Mouse (Mus musculus) liver, embryonic 15.5 days (tissue): ENCODE data around the gene Zc3h14. TPM values are rescaled to one million over a fixed set of nuclear protein-coding genes. Genes with fewer than 3 reads are reported as not detected.

Source experiments
- ATAC-seq: fragments of 200-750 bp; cut with Nextera tagmentation; 2 replicates; pipeline ENCODE4 v1.8.0; 2017; ENCODE audit warnings: moderate number of reproducible peaks, mild to moderate bottlenecking, moderate library complexity; ENCODE audit not compliant: insufficient read depth
- H3K27ac ChIP-seq: fragments of 300-500 bp; sonication (generic); replicated peaks from 2 replicates; pipeline ENCODE4 v1.5.1; 2015; ENCODE audit warnings: mild to moderate bottlenecking, inconsistent platforms
- H3K27me3 ChIP-seq: fragments of 300-500 bp; sonication (generic); 2 replicates; pipeline ENCODE4 v1.6.1; 2015; ENCODE audit warnings: mild to moderate bottlenecking, inconsistent platforms
- H3K36me3 ChIP-seq: fragments of 300-500 bp; sonication (generic); replicated peaks from 2 replicates; pipeline ENCODE4 v1.6.1; 2015; ENCODE audit warnings: moderate library complexity, mild to moderate bottlenecking, inconsistent platforms
- H3K4me1 ChIP-seq: fragments of 300-500 bp; sonication (generic); replicated peaks from 2 replicates; pipeline ENCODE4 v1.6.1; 2015; ENCODE audit warnings: inconsistent platforms
- H3K4me2 ChIP-seq: fragments of 300-500 bp; sonication (generic); 2 replicates; pipeline ENCODE4 v1.6.1; 2015; ENCODE audit warnings: moderate library complexity, mild to moderate bottlenecking, inconsistent platforms
- H3K4me3 ChIP-seq: fragments of 300-500 bp; sonication (generic); replicated peaks from 2 replicates; pipeline ENCODE4 v1.5.1; 2015; ENCODE audit warnings: mild to moderate bottlenecking, inconsistent platforms
- H3K9ac ChIP-seq: fragments of 300-500 bp; sonication (generic); 2 replicates; pipeline ENCODE4 v1.6.1; 2015; ENCODE audit warnings: moderate library complexity, mild to moderate bottlenecking, inconsistent platforms
- H3K9me3 ChIP-seq: fragments of 300-500 bp; sonication (generic); replicated peaks from 2 replicates; pipeline ENCODE4 v1.6.1; 2016; ENCODE audit warnings: inconsistent platforms
- WGBS: fragments of 180-500 bp; shearing (Covaris S2); methylation state at CpG from one replicate; pipeline ENCODE4 v1.1.7; 2015; ENCODE audit warnings: mixed read lengths; ENCODE audit not compliant: insufficient replicate concordance; 5-methylcytosine and 5-hydroxymethylcytosine counted together
- polyA plus RNA-seq: library from polyadenylated mRNA; unstranded; fragments of >200 nt; fragmentation: Nextera tagmentation; extraction: Ambion mirVana; gene quantifications from 2 replicates; pipeline ENCODE4 v1.2.1, GENCODE M21; 2015

Gene Zc3h14
- polyA plus RNA-seq, 1 experiment from 2014 or later = 33.2 TPM

DNA sequence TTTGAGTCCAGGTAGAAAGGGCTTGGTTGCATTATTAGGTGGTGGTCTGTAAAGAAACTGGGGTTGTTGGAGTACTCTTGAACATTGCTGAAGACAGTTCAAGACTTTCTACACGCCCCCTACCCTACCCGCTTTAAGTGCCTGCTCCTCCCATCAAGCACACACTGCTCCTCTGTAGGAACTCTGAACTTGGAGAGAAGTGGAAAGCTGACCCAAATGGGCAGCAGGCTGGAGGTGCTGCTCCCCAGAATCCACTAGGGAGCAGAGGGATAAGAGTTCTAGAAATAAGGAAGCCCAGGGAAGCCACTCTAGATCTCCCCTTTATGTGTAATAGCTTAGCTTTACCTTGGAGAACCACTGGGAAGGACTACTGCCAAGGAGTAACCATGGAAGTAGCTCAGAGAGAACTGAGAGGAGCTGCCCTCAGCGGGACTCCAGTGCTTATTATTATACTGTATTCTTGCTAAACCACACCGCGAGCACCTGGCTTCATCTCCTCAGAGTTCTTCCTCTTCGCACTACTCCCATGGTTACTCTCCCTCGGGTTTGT is 8.9 kb upstream of the Zc3h14 start:
- no peak for ATAC-seq
- Histone ChIP-seq H3K36me3 (no peaks in the 10 kb centered on the region), H3K4me1 (peaks cover 29% of the 10 kb centered on the region), H3K4me2 (peak overlapping the region; percentile 67), H3K27me3 (peaks cover 74% of the 10 kb centered on the region), H3K4me3 (peak overlapping the region; percentile 60), H3K9me3 (no peaks in the 10 kb centered on the region), H3K27ac (0 out of 2 replicates have a peak overlapping the region, but pooled peaks have one; percentile 24), H3K9ac (no peak overlapping the region)
- 16% methylated on average over 7 of the region's 7 CpGs for WGBS

DNA sequence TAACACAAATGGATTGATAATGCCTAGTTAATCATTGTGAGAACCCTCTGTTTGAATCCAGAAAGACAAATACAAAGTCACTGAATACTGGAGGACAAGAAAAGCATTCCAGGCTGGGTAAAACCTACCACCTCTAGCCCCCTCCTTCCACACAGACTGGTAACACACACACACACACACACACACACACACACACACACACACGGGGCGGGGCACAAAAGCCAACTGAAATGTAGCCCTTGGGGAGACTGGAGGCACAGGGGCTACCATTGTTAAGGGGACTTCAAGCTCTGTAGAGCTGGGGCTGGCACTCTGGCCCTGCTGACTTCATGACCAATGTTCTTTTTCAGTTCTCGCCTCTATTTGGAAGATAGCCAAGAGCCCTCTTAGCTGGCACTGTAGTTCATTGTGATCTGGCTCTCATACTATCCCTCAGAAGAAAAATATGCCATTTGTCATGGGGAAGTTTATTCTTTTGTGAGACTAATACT is 5.7 kb upstream of the Zc3h14 start:
- Histone ChIP-seq H3K4me2 (no peak overlapping the region), H3K27ac (peak overlapping the region; percentile 55; the same call in 1 of the 2 replicates), H3K36me3 (no peaks in the 10 kb centered on the region), H3K4me3 (no peak overlapping the region), H3K4me1 (peaks cover 12% of the 10 kb centered on the region), H3K9ac (no peak overlapping the region), H3K27me3 (peaks cover 65% of the 10 kb centered on the region), H3K9me3 (no peaks in the 10 kb centered on the region)
- WGBS = 38% methylated on average over 3 of the region's 3 CpGs
- ATAC-seq = no peak

GRCm38 (mm10) chr12:98745626-98746025 is 1.1 kb upstream of the Zc3h14 start:
- Histone ChIP-seq H3K9ac (no peak overlapping the region), H3K4me3 (no peak overlapping the region), H3K36me3 (0 out of 2 replicates have a peak, but pooled peaks cover 3% of the 10 kb centered on the region), H3K4me1 (peaks cover 23% of the 10 kb centered on the region), H3K9me3 (no peaks in the 10 kb centered on the region), H3K27ac (no peak overlapping the region), H3K27me3 (peaks cover 22% of the 10 kb centered on the region), H3K4me2 (no peak overlapping the region)
- 65% methylated on average over 4 of the region's 4 CpGs for WGBS
- ATAC-seq = no peak

GRCm38 (mm10) chr12:98746131-98746530 is 633 bp upstream of the Zc3h14 start:
- ATAC-seq = peak; percentile 58
- Histone ChIP-seq H3K4me1 (peaks cover 23% of the 10 kb centered on the region), H3K27me3 (peaks cover 17% of the 10 kb centered on the region), H3K9ac (no peak overlapping the region), H3K9me3 (no peaks in the 10 kb centered on the region), H3K36me3 (peaks cover 6% of the 10 kb centered on the region; the same call in 1 of the 2 replicates), H3K4me3 (peak overlapping the region; percentile 91), H3K4me2 (peak overlapping the region; percentile 79), H3K27ac (peak overlapping the region; percentile 90; the same call in 1 of the 2 replicates)
- WGBS = 18% methylated on average over 2 of the region's 2 CpGs

- peaks cover 14% of the 10 kb centered on the region; the same call in 1 of the 2 replicates for H3K36me3 ChIP-seq
- H3K4me1 ChIP-seq = peaks cover 23% of the 10 kb centered on the region
- peaks cover 13% of the 10 kb centered on the region for H3K27me3 ChIP-seq
- H3K9ac ChIP-seq = peak overlapping the region; percentile 85
- H3K4me2 ChIP-seq = peak overlapping the region; percentile 79
- no peaks in the 10 kb centered on the region for H3K9me3 ChIP-seq
- H3K27ac ChIP-seq = peak overlapping the region; percentile 90
- H3K4me3 ChIP-seq = peak overlapping the region; percentile 91
- WGBS = 0% methylated on average over 14 of the region's 14 CpGs
- ATAC-seq = 0 out of 2 replicates have a peak, but pooled peaks have one; percentile 19
Observed at GRCm38 (mm10) chr12:98747380-98747753, 603 bp downstream of the Zc3h14 start.

- Histone ChIP-seq H3K27me3 (no peaks in the 10 kb centered on the region), H3K4me2 (no peak overlapping the region), H3K4me3 (no peak overlapping the region), H3K4me1 (no peaks in the 10 kb centered on the region), H3K27ac (no peak overlapping the region), H3K9me3 (no peaks in the 10 kb centered on the region), H3K36me3 (peaks cover 76% of the 10 kb centered on the region), H3K9ac (no peak overlapping the region)
- no peak for ATAC-seq
- WGBS = 76% methylated on average over 6 of the region's 6 CpGs
Observed at GRCm38 (mm10) chr12:98757636-98758035, 10.9 kb downstream of the Zc3h14 start.

DNA sequence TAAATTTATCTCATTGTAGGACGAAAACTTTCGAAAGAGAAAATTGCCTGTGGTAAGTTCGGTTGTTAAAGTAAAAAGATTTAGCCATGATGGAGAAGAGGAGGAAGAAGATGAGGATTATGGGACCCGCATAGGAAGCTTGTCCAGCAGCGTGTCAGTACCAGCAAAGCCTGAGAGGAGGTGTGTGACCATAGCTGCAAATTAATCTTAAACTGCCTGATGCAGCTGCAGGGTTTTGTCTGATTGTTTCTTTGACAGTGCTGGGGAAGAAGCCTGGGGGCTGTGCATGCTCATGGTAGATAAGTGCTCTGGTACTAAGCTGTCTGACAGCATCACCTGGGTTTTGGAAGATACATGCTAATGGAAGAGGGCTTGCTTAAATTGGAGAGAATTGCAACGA is 12.9 kb downstream of the Zc3h14 start:
- no peak overlapping the region for H3K9ac ChIP-seq
- H3K27me3 ChIP-seq = no peaks in the 10 kb centered on the region
- no peak overlapping the region for H3K27ac ChIP-seq
- H3K4me1 ChIP-seq = no peaks in the 10 kb centered on the region
- no peak for ATAC-seq
- 71% methylated on average over 6 of the region's 6 CpGs for WGBS
- no peaks in the 10 kb centered on the region for H3K9me3 ChIP-seq
- H3K4me3 ChIP-seq = no peak overlapping the region
- H3K4me2 ChIP-seq = no peak overlapping the region
- H3K36me3 ChIP-seq = peaks cover 83% of the 10 kb centered on the region

DNA sequence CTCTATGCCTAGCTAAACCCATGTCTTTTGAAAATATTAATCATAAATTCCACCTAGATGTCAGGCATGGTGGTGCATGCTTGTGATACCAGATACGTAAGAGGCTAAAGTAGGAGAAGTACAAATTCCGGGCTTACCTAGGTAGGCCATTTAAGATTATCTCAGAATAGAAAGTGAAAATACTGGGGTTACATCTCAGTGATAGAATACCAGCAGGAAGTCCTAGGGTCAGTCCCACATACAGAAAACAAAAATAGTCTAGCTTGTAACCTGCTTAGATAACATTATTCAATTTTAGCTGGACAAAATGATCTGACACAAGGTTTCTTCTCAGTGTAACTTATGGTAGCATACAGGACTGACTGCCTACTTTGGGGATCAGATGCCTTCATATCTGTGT is 19.5 kb downstream of the Zc3h14 start:
- H3K9ac ChIP-seq = no peak overlapping the region
- H3K36me3 ChIP-seq = peaks cover 74% of the 10 kb centered on the region
- H3K4me1 ChIP-seq = no peaks in the 10 kb centered on the region
- H3K4me3 ChIP-seq = no peak overlapping the region
- ATAC-seq = no peak
- WGBS = 82% methylated on average over 2 of the region's 2 CpGs
- H3K9me3 ChIP-seq = no peaks in the 10 kb centered on the region
- no peak overlapping the region for H3K27ac ChIP-seq
- H3K4me2 ChIP-seq = no peak overlapping the region
- no peaks in the 10 kb centered on the region for H3K27me3 ChIP-seq

DNA sequence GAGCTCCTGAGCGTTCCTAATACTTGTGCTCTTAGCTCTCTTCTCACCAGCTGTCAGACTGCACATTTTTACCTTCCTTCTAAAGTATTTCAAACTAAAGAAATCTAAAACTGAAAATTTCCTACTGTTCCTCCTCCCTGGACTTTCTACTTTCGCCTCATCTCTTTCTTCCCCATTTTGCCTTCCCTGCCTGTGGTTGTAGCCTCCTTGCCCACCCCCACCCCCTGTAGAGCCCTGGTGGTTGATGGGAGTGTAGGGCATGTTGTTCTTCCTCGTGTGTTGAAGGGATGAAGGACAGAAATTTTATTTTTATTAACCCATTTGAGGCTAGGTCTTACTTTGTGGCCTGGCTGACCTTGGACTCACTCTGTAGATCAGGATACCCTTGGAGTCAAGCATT is 30.7 kb downstream of the Zc3h14 start:
- Histone ChIP-seq H3K9me3 (no peaks in the 10 kb centered on the region), H3K9ac (no peak overlapping the region), H3K4me3 (no peak overlapping the region), H3K4me2 (no peak overlapping the region), H3K27me3 (no peaks in the 10 kb centered on the region), H3K4me1 (no peaks in the 10 kb centered on the region), H3K27ac (no peak overlapping the region), H3K36me3 (peaks cover 78% of the 10 kb centered on the region)
- ATAC-seq = no peak
- WGBS = 59% methylated on average over 3 of the region's 3 CpGs

- no peak for ATAC-seq
- no peaks in the 10 kb centered on the region for H3K27me3 ChIP-seq
- peaks cover 77% of the 10 kb centered on the region for H3K36me3 ChIP-seq
- no peak overlapping the region for H3K27ac ChIP-seq
- H3K9me3 ChIP-seq = no peaks in the 10 kb centered on the region
- WGBS = 70% methylated on average over 4 of the region's 4 CpGs
- no peak overlapping the region for H3K4me3 ChIP-seq
- H3K4me2 ChIP-seq = no peak overlapping the region
- no peaks in the 10 kb centered on the region for H3K4me1 ChIP-seq
- H3K9ac ChIP-seq = no peak overlapping the region
Observed at GRCm38 (mm10) chr12:98779148-98779547, 32.4 kb downstream of the Zc3h14 start.

DNA sequence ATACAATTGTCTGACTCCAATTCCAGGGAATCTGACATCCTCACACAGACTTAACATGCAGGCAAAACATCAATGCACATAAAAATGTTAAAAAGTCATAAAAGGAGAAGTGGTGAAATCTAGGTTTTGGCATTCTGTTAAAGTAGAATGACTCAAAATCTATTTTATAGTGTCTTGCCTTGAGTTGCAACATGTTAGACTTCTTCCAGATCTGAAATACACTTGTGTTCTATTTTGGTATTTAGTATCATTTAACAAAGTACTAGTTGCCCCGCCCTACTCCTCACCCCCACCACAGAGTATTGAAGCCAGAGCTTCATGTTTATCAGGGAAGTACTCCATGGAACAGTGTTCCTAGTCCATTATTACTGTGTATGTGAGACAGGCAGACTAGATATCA is 37.5 kb downstream of the Zc3h14 start:
- no peaks in the 10 kb centered on the region for H3K9me3 ChIP-seq
- WGBS = 76% methylated on average over 1 of the region's 1 CpGs
- H3K27ac ChIP-seq = no peak overlapping the region
- H3K36me3 ChIP-seq = peaks cover 82% of the 10 kb centered on the region
- ATAC-seq = no peak
- H3K9ac ChIP-seq = no peak overlapping the region
- no peaks in the 10 kb centered on the region for H3K4me1 ChIP-seq
- H3K27me3 ChIP-seq = no peaks in the 10 kb centered on the region
- H3K4me3 ChIP-seq = no peak overlapping the region
- H3K4me2 ChIP-seq = no peak overlapping the region
